Mouse (Mus musculus) lung, embryonic 15.5 days (tissue): ENCODE results near the gene Atp7b. TPM values are rescaled to one million over a fixed set of nuclear protein-coding genes. Genes with fewer than 3 reads are reported as not detected.

Experiments
- ATAC-seq: fragments of 200-750 bp; cut with Nextera tagmentation; 2 replicates; pipeline ENCODE4 v1.8.0; 2017; ENCODE audit warnings: moderate number of reproducible peaks, borderline replicate concordance; ENCODE audit not compliant: low FRiP score, low TSS enrichment; ENCODE audit errors: extremely low read depth
- H3K27ac ChIP-seq: fragments of 300-500 bp; sonication (generic); 2 replicates; pipeline ENCODE4 v1.5.1; 2015; ENCODE audit warnings: moderate library complexity, mild to moderate bottlenecking, inconsistent platforms
- H3K27me3 ChIP-seq: fragments of 300-500 bp; sonication (generic); 2 replicates; pipeline ENCODE4 v1.6.1; 2015; ENCODE audit warnings: inconsistent platforms
- H3K36me3 ChIP-seq: fragments of 300-500 bp; sonication (generic); 2 replicates; pipeline ENCODE4 v1.6.1; 2015; ENCODE audit warnings: inconsistent platforms
- H3K4me1 ChIP-seq: fragments of 300-500 bp; sonication (generic); 2 replicates; pipeline ENCODE4 v1.6.1; 2015; ENCODE audit warnings: inconsistent platforms
- H3K4me2 ChIP-seq: fragments of 300-500 bp; sonication (generic); 2 replicates; pipeline ENCODE4 v1.6.1; 2015; ENCODE audit warnings: inconsistent platforms, mild to moderate bottlenecking, moderate library complexity
- H3K4me3 ChIP-seq: fragments of 300-500 bp; sonication (generic); 2 replicates; pipeline ENCODE4 v1.5.1; 2015; ENCODE audit warnings: mild to moderate bottlenecking, inconsistent platforms
- H3K9ac ChIP-seq: fragments of 300-500 bp; sonication (generic); 2 replicates; pipeline ENCODE4 v1.6.1; 2015; ENCODE audit warnings: inconsistent platforms
- H3K9me3 ChIP-seq: fragments of 300-500 bp; sonication (generic); 2 replicates; pipeline ENCODE4 v1.6.1; 2016; ENCODE audit warnings: inconsistent platforms
- WGBS: fragments of 180-500 bp; shearing (Covaris S2); methylation state at CpG from one replicate; pipeline ENCODE4 v1.1.7; 2015; 5-methylcytosine and 5-hydroxymethylcytosine counted together
- polyA plus RNA-seq: library from polyadenylated mRNA; unstranded; fragments of >200 nt; fragmentation: Nextera tagmentation; extraction: Ambion mirVana; gene quantifications from 2 replicates; pipeline ENCODE4 v1.2.1, GENCODE M21; 2015

Atp7b gene
- polyA plus RNA-seq, 1 experiment from 2014 or later, result 2.4 TPM

- no peaks in the 10 kb centered on the region for H3K4me1 ChIP-seq
- no peak overlapping the region for H3K27ac ChIP-seq
- H3K9ac ChIP-seq, result no peak overlapping the region
- no peak overlapping the region for H3K4me2 ChIP-seq
- H3K36me3 ChIP-seq, result no peaks in the 10 kb centered on the region
- H3K27me3 ChIP-seq, result no peaks in the 10 kb centered on the region
- no peaks in the 10 kb centered on the region for H3K9me3 ChIP-seq
- no peak overlapping the region for H3K4me3 ChIP-seq
- 45% methylated on average over 7 of the region's 7 CpGs for WGBS
- ATAC-seq, result no peak
Measured at GRCm38 (mm10) chr8:22022244-22022643, 37.9 kb downstream of the Atp7b start.

GRCm38 (mm10) chr8:22019498-22019897 lies 40.6 kb downstream of the Atp7b start:
- Histone ChIP-seq H3K4me3 (no peak overlapping the region), H3K27me3 (no peaks in the 10 kb centered on the region), H3K36me3 (no peaks in the 10 kb centered on the region), H3K4me1 (no peaks in the 10 kb centered on the region), H3K9ac (no peak overlapping the region), H3K27ac (no peak overlapping the region), H3K9me3 (no peaks in the 10 kb centered on the region), H3K4me2 (no peak overlapping the region)
- WGBS, result 64% methylated on average over 5 of the region's 5 CpGs
- ATAC-seq, result no peak

GRCm38 (mm10) chr8:22017731-22018130 lies 42.4 kb downstream of the Atp7b start:
- Histone ChIP-seq H3K9me3 (no peaks in the 10 kb centered on the region), H3K4me1 (no peaks in the 10 kb centered on the region), H3K4me2 (no peak overlapping the region), H3K36me3 (no peaks in the 10 kb centered on the region), H3K9ac (no peak overlapping the region), H3K4me3 (no peak overlapping the region), H3K27ac (no peak overlapping the region), H3K27me3 (no peaks in the 10 kb centered on the region)
- ATAC-seq, result no peak
- 70% methylated on average over 7 of the region's 7 CpGs for WGBS

- WGBS, result 82% methylated on average over 24 of the region's 24 CpGs
- Histone ChIP-seq H3K36me3 (no peaks in the 10 kb centered on the region), H3K9ac (no peak overlapping the region), H3K4me2 (no peak overlapping the region), H3K9me3 (no peaks in the 10 kb centered on the region), H3K4me1 (no peaks in the 10 kb centered on the region), H3K4me3 (no peak overlapping the region), H3K27me3 (no peaks in the 10 kb centered on the region), H3K27ac (no peak overlapping the region)
- no peak for ATAC-seq
Measured at GRCm38 (mm10) chr8:22013034-22013707, 46.9 kb downstream of the Atp7b start.

- no peaks in the 10 kb centered on the region for H3K36me3 ChIP-seq
- H3K27ac ChIP-seq, result no peak overlapping the region
- no peaks in the 10 kb centered on the region for H3K9me3 ChIP-seq
- WGBS, result 54% methylated on average over 3 of the region's 3 CpGs
- no peaks in the 10 kb centered on the region for H3K27me3 ChIP-seq
- H3K4me3 ChIP-seq, result no peak overlapping the region
- H3K4me2 ChIP-seq, result no peak overlapping the region
- H3K9ac ChIP-seq, result no peak overlapping the region
- H3K4me1 ChIP-seq, result no peaks in the 10 kb centered on the region
- ATAC-seq, result no peak
Measured at GRCm38 (mm10) chr8:22009403-22009802, 50.7 kb downstream of the Atp7b start.

GRCm38 (mm10) chr8:22006423-22006822 lies 53.7 kb downstream of the Atp7b start:
- ATAC-seq, result no peak
- no peak overlapping the region for H3K4me2 ChIP-seq
- no peaks in the 10 kb centered on the region for H3K27me3 ChIP-seq
- WGBS, result 67% methylated on average over 6 of the region's 6 CpGs
- no peaks in the 10 kb centered on the region for H3K36me3 ChIP-seq
- no peaks in the 10 kb centered on the region for H3K9me3 ChIP-seq
- H3K4me1 ChIP-seq, result no peaks in the 10 kb centered on the region
- no peak overlapping the region for H3K27ac ChIP-seq
- no peak overlapping the region for H3K4me3 ChIP-seq
- no peak overlapping the region for H3K9ac ChIP-seq

- Histone ChIP-seq H3K4me1 (no peaks in the 10 kb centered on the region), H3K4me3 (no peak overlapping the region), H3K9me3 (no peaks in the 10 kb centered on the region), H3K4me2 (no peak overlapping the region), H3K36me3 (no peaks in the 10 kb centered on the region), H3K9ac (no peak overlapping the region), H3K27me3 (no peaks in the 10 kb centered on the region), H3K27ac (no peak overlapping the region)
- WGBS, result 79% methylated on average over 14 of the region's 14 CpGs
- no peak for ATAC-seq
Measured at GRCm38 (mm10) chr8:22004750-22005522, 55.2 kb downstream of the Atp7b start.

- no peaks in the 10 kb centered on the region for H3K4me1 ChIP-seq
- no peaks in the 10 kb centered on the region for H3K27me3 ChIP-seq
- no peak overlapping the region for H3K4me2 ChIP-seq
- H3K36me3 ChIP-seq, result no peaks in the 10 kb centered on the region
- H3K9ac ChIP-seq, result no peak overlapping the region
- H3K4me3 ChIP-seq, result no peak overlapping the region
- 42% methylated on average over 3 of the region's 3 CpGs for WGBS
- no peak for ATAC-seq
- H3K27ac ChIP-seq, result no peak overlapping the region
- no peaks in the 10 kb centered on the region for H3K9me3 ChIP-seq
Measured at GRCm38 (mm10) chr8:21995181-21995580, 64.9 kb downstream of the Atp7b start.

- Histone ChIP-seq H3K27me3 (no peaks in the 10 kb centered on the region), H3K36me3 (no peaks in the 10 kb centered on the region), H3K27ac (no peak overlapping the region), H3K4me2 (no peak overlapping the region), H3K9me3 (no peaks in the 10 kb centered on the region), H3K9ac (no peak overlapping the region), H3K4me3 (no peak overlapping the region), H3K4me1 (no peaks in the 10 kb centered on the region)
- WGBS, result 26% methylated on average over 6 of the region's 6 CpGs
- no peak for ATAC-seq
Measured at GRCm38 (mm10) chr8:21992184-21992583, 67.9 kb downstream of the Atp7b start.

- Histone ChIP-seq H3K27ac (no peak overlapping the region), H3K36me3 (no peaks in the 10 kb centered on the region), H3K4me2 (no peak overlapping the region), H3K4me1 (no peaks in the 10 kb centered on the region), H3K4me3 (no peak overlapping the region), H3K27me3 (no peaks in the 10 kb centered on the region), H3K9ac (no peak overlapping the region), H3K9me3 (no peaks in the 10 kb centered on the region)
- WGBS, result 60% methylated on average over 8 of the region's 8 CpGs
- no peak for ATAC-seq
Measured at GRCm38 (mm10) chr8:21981664-21982337, 78.3 kb downstream of the Atp7b start.

GRCm38 (mm10) chr8:21978193-21978592 lies 81.9 kb downstream of the Atp7b start:
- no peak for ATAC-seq
- H3K36me3 ChIP-seq, result no peaks in the 10 kb centered on the region
- no peak overlapping the region for H3K9ac ChIP-seq
- WGBS, result 69% methylated on average over 4 of the region's 4 CpGs
- no peaks in the 10 kb centered on the region for H3K27me3 ChIP-seq
- H3K4me1 ChIP-seq, result no peaks in the 10 kb centered on the region
- no peak overlapping the region for H3K4me3 ChIP-seq
- no peak overlapping the region for H3K27ac ChIP-seq
- H3K9me3 ChIP-seq, result no peaks in the 10 kb centered on the region
- no peak overlapping the region for H3K4me2 ChIP-seq

GRCm38 (mm10) chr8:21969475-21969874 lies 90.6 kb downstream of the Atp7b start, which contains the start of gene Ccdc70:
Gene Ccdc70, plus strand, starts transcription at chr8:21969775.
- no peaks in the 10 kb centered on the region for H3K9me3 ChIP-seq
- H3K36me3 ChIP-seq, result no peaks in the 10 kb centered on the region
- H3K4me3 ChIP-seq, result no peak within 1 kb of the TSS
- WGBS, result 69% methylated on average over 3 of the region's 3 CpGs
- no peak within 1 kb of the TSS for H3K9ac ChIP-seq
- no peaks in the 10 kb centered on the region for H3K4me1 ChIP-seq
- H3K27ac ChIP-seq, result no peak within 1 kb of the TSS
- H3K4me2 ChIP-seq, result no peak within 1 kb of the TSS
- no peaks in the 10 kb centered on the region for H3K27me3 ChIP-seq
- ATAC-seq, result no peak
